ENCODE assay signal across 13 mouse cellular contexts in the genomic region with DNA sequence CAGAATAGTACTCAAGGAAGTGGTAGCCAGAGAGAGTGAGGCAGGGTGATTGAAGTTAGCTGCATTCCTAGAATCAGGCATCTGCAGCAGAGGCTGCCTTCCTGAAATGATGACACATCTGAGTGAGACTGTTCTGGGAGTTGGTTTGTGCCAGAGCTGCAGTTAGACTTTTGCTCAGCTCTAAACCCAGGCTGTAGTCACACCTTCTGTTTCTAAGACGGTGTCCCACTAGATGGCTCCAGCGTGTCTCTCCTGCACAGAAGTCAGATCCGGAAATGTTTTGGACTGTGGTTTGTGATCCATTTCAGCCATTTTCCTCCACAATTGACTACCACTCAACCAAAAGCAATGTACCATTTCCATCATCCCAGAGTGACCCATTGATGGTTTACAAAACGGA.
DNase-seq lines count a peak whose midpoint lies in the region; ATAC-seq and TF ChIP-seq lines count a peak whose summit lies in the region.
"Had no signal": no experiment of that assay in that cellular context is flagged by ENCODE, and none has a peak within 500 bp of the region (broad histone marks: within the 10 kb centered on the region; RNA-seq: fewer than 3 reads in every experiment).

No protein-coding gene starts in this region.

- DNase-seq in left cerebral cortex, adult 18-20 months (ENCODE audit: low spot score in 2 of 2): peak; percentile 15 to 35
- DNase-seq in left cerebral cortex, postnatal 10 days (ENCODE audit: extremely low spot score in 1 of 2, low spot score in 2 of 2): no peak
- peak; percentile 76 for DNase-seq in NIH3T3 (ENCODE audit: low read depth)
- peak; percentile 21 to 75 for DNase-seq in left cerebral cortex, postnatal 25 days (ENCODE audit: low spot score in 2 of 2)
- DNase-seq: cerebellum, adult 9-11 months; liver had no signal

- no peak for ATAC-seq in inflammation-experienced regulatory T-cells, adult 6 months
- no peak for ATAC-seq in megakaryocyte, adult 5-6 weeks (ENCODE audit: poor library complexity, severe bottlenecking)

- H3K4me3 ChIP-seq in ES-Bruce4 (ENCODE audit: low read depth, low read length): no peak overlapping the region
- H3K4me3 ChIP-seq: embryonic facial prominence, embryonic 15.5 days; hindbrain, embryonic 15.5 days; midbrain, embryonic 12.5 days had no signal

- no peaks in the 10 kb centered on the region for H3K27me3 ChIP-seq in ES-Bruce4 (ENCODE audit: control insufficient read depth, insufficient read depth, low read length, poor library complexity, severe bottlenecking)
- H3K27me3 ChIP-seq: embryonic facial prominence, embryonic 15.5 days; hindbrain, embryonic 15.5 days; midbrain, embryonic 12.5 days had no signal

- no peak overlapping the region for H3K27ac ChIP-seq in ES-Bruce4 (ENCODE audit: insufficient read depth, low read length)
- H3K27ac ChIP-seq: embryonic facial prominence, embryonic 15.5 days; hindbrain, embryonic 15.5 days; midbrain, embryonic 12.5 days; stomach, postnatal 0 days had no signal

- peak; percentile 18 for TF ChIP-seq CTCF in ES-Bruce4 (IDR thresholded peaks at IDR 0.05; ENCODE audit: low read depth, low read length)

- no peak for TF ChIP-seq POLR2A in ES-Bruce4 (IDR thresholded peaks at IDR 0.05; ENCODE audit: insufficient read depth, low read length)

- H3K9me3 ChIP-seq in ES-Bruce4 (replicated peaks; ENCODE audit: control insufficient read depth, insufficient read depth, low read length, poor library complexity, severe bottlenecking): peaks cover 7% of the 10 kb centered on the region
- H3K9me3 ChIP-seq: embryonic facial prominence, embryonic 15.5 days; hindbrain, embryonic 15.5 days; midbrain, embryonic 12.5 days had no signal

- intact Hi-C loops in left cerebral cortex, postnatal 10 days (cut with DNase I): no loop called here
- intact Hi-C loops in left cerebral cortex, postnatal 25 days (cut with DNase I): no loop called here

- no peaks in the 10 kb centered on the region for H3K4me1 ChIP-seq in ES-Bruce4 (ENCODE audit: control insufficient read depth, insufficient read depth, low read length)
- H3K4me1 ChIP-seq: embryonic facial prominence, embryonic 15.5 days; hindbrain, embryonic 15.5 days; midbrain, embryonic 12.5 days had no signal

- no peak for TF ChIP-seq EP300 in ES-Bruce4 (IDR thresholded peaks at IDR 0.05; ENCODE audit: insufficient read depth, low read depth, low read length)

- H3K9ac ChIP-seq in ES-Bruce4 (ENCODE audit: low read depth, poor library complexity, severe bottlenecking): no peak overlapping the region
- H3K9ac ChIP-seq: embryonic facial prominence, embryonic 15.5 days; hindbrain, embryonic 15.5 days; midbrain, embryonic 12.5 days had no signal

- no peaks in the 10 kb centered on the region for H3K36me3 ChIP-seq in ES-Bruce4 (ENCODE audit: control insufficient read depth, insufficient read depth, low read length, poor library complexity, severe bottlenecking)
- H3K36me3 ChIP-seq: embryonic facial prominence, embryonic 15.5 days; hindbrain, embryonic 15.5 days; midbrain, embryonic 12.5 days had no signal

Comparison
In these comparisons a context has a peak if more than half of its experiments do, and no peak if none do; other contexts are left out.
1. DNase-seq: peak in left cerebral cortex, adult 18-20 months (2 of 2), NIH3T3 (single experiment) and left cerebral cortex, postnatal 25 days (2 of 2); none in left cerebral cortex, postnatal 10 days (0 of 2).